Mouse (Mus musculus): ENCODE measurements around the gene Pdcd1. TPM values are rescaled to one million over a fixed set of nuclear protein-coding genes. Genes with fewer than 3 reads are reported as not detected.
"Not testable (repeated sequence)": the region's sequence is repeated elsewhere in the genome, so short reads cannot be mapped to it uniquely, and the experiment has no call there.

The Pdcd1 gene
- polyA plus RNA-seq, 1 experiment from 2014 or later: 0.08 TPM

GRCm38 (mm10) chr1:94011643-94012042 lies 40.7 kb downstream of the Pdcd1 start:
- no peak for DNase-seq (ENCODE audit: low spot score)
- WGBS: 65% methylated on average over 3 of the region's 3 CpGs

GRCm38 (mm10) chr1:94008826-94009225 lies 43.5 kb downstream of the Pdcd1 start:
- not testable (repeated sequence) for H3K27ac ChIP-seq; H3K4me3 ChIP-seq; DNase-seq (ENCODE audit: low spot score); H3K4me1 ChIP-seq (replicated peaks); H3K9me3 ChIP-seq; H3K27me3 ChIP-seq (ENCODE audit: insufficient read depth, poor library complexity, severe bottlenecking); H3K36me3 ChIP-seq
- 92% methylated on average over 16 of the region's 19 CpGs for WGBS

More at GRCm38 (mm10) chr1:94011643-94012042, 40.7 kb downstream of the Pdcd1 start:
- Histone ChIP-seq H3K27me3 (ENCODE audit: insufficient read depth, poor library complexity, severe bottlenecking) (no peaks in the 10 kb centered on the region), H3K36me3 (no peaks in the 10 kb centered on the region), H3K4me1 (replicated peaks) (no peaks in the 10 kb centered on the region), H3K9me3 (no peaks in the 10 kb centered on the region), H3K4me3 (no peak overlapping the region), H3K27ac (no peak overlapping the region)

- not testable (repeated sequence) for H3K4me3 ChIP-seq; H3K36me3 ChIP-seq; H3K4me1 ChIP-seq (replicated peaks); H3K27me3 ChIP-seq (ENCODE audit: insufficient read depth, poor library complexity, severe bottlenecking); H3K27ac ChIP-seq; DNase-seq (ENCODE audit: low spot score); H3K9me3 ChIP-seq
- WGBS: 87% methylated on average over 2 of the region's 2 CpGs
These were observed 46.3 kb downstream of the Pdcd1 start for GRCm38 (mm10) chr1:94005954-94006506.

- H3K4me3 ChIP-seq: no peak overlapping the region
- H3K9me3 ChIP-seq: no peaks in the 10 kb centered on the region
- H3K4me1 ChIP-seq (replicated peaks): no peaks in the 10 kb centered on the region
- no peak for DNase-seq (ENCODE audit: low spot score)
- WGBS: 80% methylated on average over 2 of the region's 2 CpGs
- H3K27me3 ChIP-seq (ENCODE audit: insufficient read depth, poor library complexity, severe bottlenecking): no peaks in the 10 kb centered on the region
- no peak overlapping the region for H3K27ac ChIP-seq
- H3K36me3 ChIP-seq: no peaks in the 10 kb centered on the region
These were observed 51.3 kb downstream of the Pdcd1 start for GRCm38 (mm10) chr1:94001023-94001422.

GRCm38 (mm10) chr1:93991491-93991890 lies 60.9 kb downstream of the Pdcd1 start:
- not testable (repeated sequence) for H3K9me3 ChIP-seq; H3K27ac ChIP-seq; H3K4me1 ChIP-seq (replicated peaks); DNase-seq (ENCODE audit: low spot score); H3K36me3 ChIP-seq; H3K4me3 ChIP-seq; H3K27me3 ChIP-seq (ENCODE audit: insufficient read depth, poor library complexity, severe bottlenecking)
- WGBS: 87% methylated on average over 3 of the region's 3 CpGs

GRCm38 (mm10) chr1:93991068-93991467 lies 61.3 kb downstream of the Pdcd1 start:
- H3K36me3 ChIP-seq; H3K27me3 ChIP-seq (ENCODE audit: insufficient read depth, poor library complexity, severe bottlenecking); H3K27ac ChIP-seq; DNase-seq (ENCODE audit: low spot score); H3K4me3 ChIP-seq; H3K4me1 ChIP-seq (replicated peaks); H3K9me3 ChIP-seq: not testable (repeated sequence)
- WGBS: 79% methylated on average over 2 of the region's 2 CpGs

- H3K27ac ChIP-seq; H3K9me3 ChIP-seq; H3K36me3 ChIP-seq; DNase-seq (ENCODE audit: low spot score); H3K4me3 ChIP-seq; H3K4me1 ChIP-seq (replicated peaks); H3K27me3 ChIP-seq (ENCODE audit: insufficient read depth, poor library complexity, severe bottlenecking): not testable (repeated sequence)
- WGBS: 91% methylated on average over 7 of the region's 8 CpGs
These were observed 62.1 kb downstream of the Pdcd1 start, which contains the start of gene Gal3st2c for GRCm38 (mm10) chr1:93990209-93990608. Gal3st2c (plus strand) TSS chr1:93990509.

GRCm38 (mm10) chr1:93988786-93989185 lies 63.6 kb downstream of the Pdcd1 start:
- H3K36me3 ChIP-seq: no peaks in the 10 kb centered on the region
- WGBS: 72% methylated on average over 3 of the region's 3 CpGs
- H3K9me3 ChIP-seq: no peaks in the 10 kb centered on the region
- DNase-seq (ENCODE audit: low spot score): no peak
- H3K4me1 ChIP-seq (replicated peaks): no peaks in the 10 kb centered on the region
- H3K27me3 ChIP-seq (ENCODE audit: insufficient read depth, poor library complexity, severe bottlenecking): no peaks in the 10 kb centered on the region
- H3K4me3 ChIP-seq: no peak overlapping the region
- no peak overlapping the region for H3K27ac ChIP-seq

Other genes starting within 250 kb of the Pdcd1 start
- gene Ing5, start 248.6 kb downstream of the Pdcd1 start, polyA plus RNA-seq (2016; fragmentation: Nextera tagmentation; extraction: Ambion mirVana): 17.4 and 24.4 TPM in 2 replicates
- gene D2hgdh, start 227.6 kb downstream of the Pdcd1 start, polyA plus RNA-seq (2016; fragmentation: Nextera tagmentation; extraction: Ambion mirVana): 16.1 and 16.4 TPM in 2 replicates
- gene Gal3st2, start 191.2 kb downstream of the Pdcd1 start, polyA plus RNA-seq (2016; fragmentation: Nextera tagmentation; extraction: Ambion mirVana): not detected in 2 replicates
- not detected in 2 replicates for gene Gal3st2b, start 134.2 kb downstream of the Pdcd1 start, polyA plus RNA-seq (2016; fragmentation: Nextera tagmentation; extraction: Ambion mirVana)
- gene Gal3st2c, start 62.0 kb downstream of the Pdcd1 start, polyA plus RNA-seq (2016; fragmentation: Nextera tagmentation; extraction: Ambion mirVana): not detected in 2 replicates
- not detected in 2 replicates for gene Neu4, start 32.1 kb downstream of the Pdcd1 start, polyA plus RNA-seq (2016; fragmentation: Nextera tagmentation; extraction: Ambion mirVana)

Measured in hindbrain, embryonic 10.5 days (tissue).